Mouse (Mus musculus) cerebellum, adult 2 months (tissue): ENCODE results near the gene Zfp459. TPM values are rescaled to one million over a fixed set of nuclear protein-coding genes. Genes with fewer than 3 reads are reported as not detected.
"Not testable (repeated sequence)": the region's sequence is repeated elsewhere in the genome, so short reads cannot be mapped to it uniquely, and the experiment has no call there.

ENCODE experiments used
- DNase-seq, 2 experiments: peaks; one replicate each; pipeline ENCODE4 v3.0.0; 2021
- H3K27ac ChIP-seq: fragments of 200-500 bp; 2 replicates; pipeline ENCODE4 v1.5.1; 2012; ENCODE audit warnings: low read length, control low read depth, inconsistent platforms; ENCODE audit not compliant: insufficient read depth
- H3K27me3 ChIP-seq: fragments of 200-500 bp; 2 replicates; pipeline ENCODE4 v1.6.1; 2012; ENCODE audit warnings: inconsistent platforms, mild to moderate bottlenecking, low read length, moderate library complexity; ENCODE audit not compliant: control insufficient read depth, insufficient read depth
- H3K4me1 ChIP-seq: fragments of 200-500 bp; 2 replicates; pipeline ENCODE4 v1.6.1; 2011; ENCODE audit warnings: low read length; ENCODE audit not compliant: control insufficient read depth, insufficient read depth
- H3K4me3 ChIP-seq: fragments of 200-500 bp; replicated peaks from 2 replicates; pipeline ENCODE3; 2011; ENCODE audit warnings: mild to moderate bottlenecking, low read depth, low read length, control low read depth; ENCODE audit not compliant: insufficient read depth
- CTCF ChIP-seq: fragments of 200-500 bp; IDR thresholded peaks from 2 replicates; pipeline ENCODE4 v1.5.1; 2011; ENCODE audit warnings: low read depth, mild to moderate bottlenecking, control low read depth, low read length, moderate library complexity, borderline replicate concordance; ENCODE audit not compliant: insufficient read depth
- POLR2A ChIP-seq: fragments of 200-500 bp; IDR thresholded peaks from 2 replicates; pipeline ENCODE4 v1.6.1; 2011; ENCODE audit warnings: low read length, control low read depth, borderline replicate concordance; ENCODE audit not compliant: insufficient read depth
- WGBS: fragments of 180-500 bp; shearing (Covaris S2); methylation state at CpG from one replicate; pipeline ENCODE4 v1.1.7; 2018; 5-methylcytosine and 5-hydroxymethylcytosine counted together
- polyA plus RNA-seq: library from polyadenylated mRNA; depleted of rRNA; stranded (reverse); fragments of >200 nt; gene quantifications from 2 replicates; pipeline ENCODE4 v1.2.3, GENCODE M21; 2012

The Zfp459 gene
- polyA plus RNA-seq, 1 experiment: 0.97 TPM

DNA sequence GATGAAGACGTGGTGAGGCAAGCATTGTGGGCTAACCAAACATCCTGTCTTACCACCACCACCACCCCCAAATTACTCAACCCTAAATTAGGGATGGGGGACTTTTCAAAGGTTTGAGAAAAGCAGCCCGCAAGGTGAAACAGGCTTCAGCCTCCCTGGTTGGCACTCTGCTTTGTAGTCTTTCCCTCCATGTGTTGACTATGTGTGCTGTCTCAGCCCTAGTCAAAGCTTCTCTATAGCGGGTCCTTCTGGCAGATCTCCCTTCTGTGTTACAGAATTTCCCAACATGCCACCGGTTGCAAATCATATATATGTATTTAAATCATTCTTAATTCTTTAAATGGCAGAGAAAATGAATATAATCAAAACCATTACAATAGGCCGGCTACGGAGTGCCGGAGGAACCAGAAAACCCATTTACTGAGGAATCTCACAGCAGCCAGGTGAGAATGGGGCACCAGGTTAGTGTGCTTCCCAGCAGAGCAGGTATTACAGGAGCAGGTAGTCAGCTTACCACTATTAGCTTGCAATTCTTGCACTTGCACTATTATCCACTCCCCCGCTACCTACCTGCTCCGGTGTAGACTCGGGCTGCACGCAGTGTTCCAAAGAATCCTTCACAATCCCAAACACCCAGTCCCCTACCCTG is 536 bp downstream of the Zfp459 start:
- no peak for TF ChIP-seq POLR2A
- no peak for TF ChIP-seq CTCF
- 41% methylated on average over 11 of the region's 11 CpGs for WGBS
- Histone ChIP-seq H3K27ac (no peak overlapping the region), H3K4me1 (no peaks in the 10 kb centered on the region), H3K4me3 (peak overlapping the region; percentile 83), H3K27me3 (no peaks in the 10 kb centered on the region; the same call in 1 of the 2 replicates)
- DNase-seq: no peak

- H3K27me3 ChIP-seq: no peaks in the 10 kb centered on the region; the same call in 1 of the 2 replicates
- DNase-seq: no peak
- H3K4me1 ChIP-seq: no peaks in the 10 kb centered on the region
- H3K27ac ChIP-seq: no peak overlapping the region
- 78% methylated on average over 3 of the region's 3 CpGs for WGBS
- H3K4me3 ChIP-seq: no peak overlapping the region
- no peak for TF ChIP-seq CTCF
- no peak for TF ChIP-seq POLR2A
Observed at GRCm38 (mm10) chr13:67416811-67417210, 4.4 kb downstream of the Zfp459 start.

- Histone ChIP-seq H3K27ac (no peak overlapping the region), H3K4me1 (no peaks in the 10 kb centered on the region), H3K27me3 (no peaks in the 10 kb centered on the region; the same call in 1 of the 2 replicates), H3K4me3 (no peak overlapping the region)
- no peak for DNase-seq
- TF ChIP-seq CTCF (no peak), POLR2A (no peak)
- WGBS: 82% methylated on average over 6 of the region's 6 CpGs
Observed at GRCm38 (mm10) chr13:67415759-67416158, 5.5 kb downstream of the Zfp459 start.

GRCm38 (mm10) chr13:67413634-67414033 is 7.6 kb downstream of the Zfp459 start:
- H3K4me1 ChIP-seq, H3K4me3 ChIP-seq, H3K27me3 ChIP-seq, DNase-seq, H3K27ac ChIP-seq: not testable (repeated sequence)
- 62% methylated on average over 3 of the region's 3 CpGs for WGBS

- not testable (repeated sequence) for H3K27ac ChIP-seq, H3K27me3 ChIP-seq, H3K4me1 ChIP-seq
- WGBS: 2% methylated on average over 15 of the region's 16 CpGs
- H3K4me3 ChIP-seq: peak within 1 kb of the TSS; percentile 62
- peak; percentile 70 for DNase-seq
Observed at GRCm38 (mm10) chr13:67399183-67399903, 21.9 kb downstream of the Zfp459 start, which contains the start of gene Zfp429. Zfp429 (minus strand) TSS chr13:67399819.

GRCm38 (mm10) chr13:67376255-67376654 is 45.0 kb downstream of the Zfp459 start:
- not testable (repeated sequence) for H3K4me1 ChIP-seq, H3K27ac ChIP-seq, H3K27me3 ChIP-seq, H3K4me3 ChIP-seq, DNase-seq
- 78% methylated on average over 3 of the region's 3 CpGs for WGBS

DNA sequence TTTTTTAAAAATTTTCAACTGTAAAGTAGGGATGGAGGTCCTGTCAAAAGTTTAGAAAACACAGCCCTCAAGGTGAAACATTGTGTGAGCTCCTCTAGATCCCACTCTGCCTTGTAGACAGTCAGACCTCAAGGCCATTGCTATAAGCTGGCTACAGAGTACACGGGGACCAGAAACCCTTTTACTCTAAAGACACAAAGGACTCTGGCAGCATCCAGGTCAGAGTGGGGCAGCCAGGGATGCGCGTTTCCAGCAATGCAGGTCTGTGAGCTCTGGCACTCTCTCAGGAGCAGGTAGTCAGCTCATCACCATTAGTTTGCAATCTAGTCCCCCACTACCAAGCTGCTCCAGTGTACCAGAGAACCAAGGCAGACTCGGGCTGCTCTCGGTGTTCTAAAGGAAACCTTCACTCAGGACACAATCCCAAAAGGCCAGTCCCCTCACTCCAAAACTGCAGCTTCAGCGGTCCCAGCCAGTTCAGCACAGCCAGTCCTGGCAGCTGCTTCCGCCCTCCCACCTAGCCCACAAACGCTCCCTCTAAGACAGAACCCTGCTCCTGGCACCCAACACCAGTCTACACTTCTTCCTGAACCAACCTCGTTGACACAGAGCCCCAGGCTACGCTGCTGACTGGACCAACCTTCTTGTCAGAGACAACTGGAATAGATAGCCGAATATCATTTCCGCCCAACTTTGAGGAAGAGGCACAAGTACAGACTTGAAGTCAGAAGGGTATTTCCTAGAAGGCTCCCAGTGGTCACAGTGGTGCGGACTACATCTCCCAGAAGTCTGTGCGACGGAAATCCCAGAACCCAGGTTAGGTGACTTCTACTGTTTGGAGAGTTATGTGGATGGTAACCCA is 45.9 kb downstream of the Zfp459 start, which contains the start of the genes Gm28041 and Zfp456:
Gm28041 (minus strand) TSS at position 684 of the 862 bp plus-strand sequence.
Zfp456 (minus strand) TSS at position 761 of the 862 bp plus-strand sequence.
- H3K4me3 ChIP-seq: peak within 1 kb of the TSS; percentile 64
- not testable (repeated sequence) for H3K4me1 ChIP-seq, H3K27ac ChIP-seq, H3K27me3 ChIP-seq
- 19% methylated on average over 13 of the region's 15 CpGs for WGBS
- DNase-seq: peak; percentile 43 to 45
